Mouse (Mus musculus): ENCODE data around the gene Slc2a12. TPM values are rescaled to one million over a fixed set of nuclear protein-coding genes. Genes with fewer than 3 reads are reported as not detected.

Slc2a12 gene
- polyA plus RNA-seq (2016; fragmentation: Nextera tagmentation; extraction: Ambion mirVana): 1.2 and 2.4 TPM in 2 replicates

GRCm38 (mm10) chr10:22644853-22645491 is at the start of gene Slc2a12:
Gene Slc2a12 (plus strand): TSS chr10:22645011.
- H3K4me3 ChIP-seq: peak within 1 kb of the TSS; percentile 59
- no peaks in the 10 kb centered on the region for H3K9me3 ChIP-seq
- H3K27me3 ChIP-seq (ENCODE audit: insufficient read depth, poor library complexity, severe bottlenecking): no peaks in the 10 kb centered on the region
- H3K36me3 ChIP-seq: no peaks in the 10 kb centered on the region
- H3K4me1 ChIP-seq: peaks cover 15% of the 10 kb centered on the region
- 2% methylated on average over 40 of the region's 40 CpGs for WGBS
- peak; percentile 86 for DNase-seq (ENCODE audit: low spot score)
- peak within 1 kb of the TSS; percentile 83 for H3K27ac ChIP-seq

- WGBS: 83% methylated on average over 8 of the region's 8 CpGs
- no peak overlapping the region for H3K4me3 ChIP-seq
- no peaks in the 10 kb centered on the region for H3K36me3 ChIP-seq
- no peaks in the 10 kb centered on the region for H3K27me3 ChIP-seq (ENCODE audit: insufficient read depth, poor library complexity, severe bottlenecking)
- H3K27ac ChIP-seq: no peak overlapping the region
- no peaks in the 10 kb centered on the region for H3K9me3 ChIP-seq
- no peak for DNase-seq (ENCODE audit: low spot score)
- no peaks in the 10 kb centered on the region for H3K4me1 ChIP-seq
Measured at GRCm38 (mm10) chr10:22598908-22599480, 45.8 kb upstream of the Slc2a12 start.

DNA sequence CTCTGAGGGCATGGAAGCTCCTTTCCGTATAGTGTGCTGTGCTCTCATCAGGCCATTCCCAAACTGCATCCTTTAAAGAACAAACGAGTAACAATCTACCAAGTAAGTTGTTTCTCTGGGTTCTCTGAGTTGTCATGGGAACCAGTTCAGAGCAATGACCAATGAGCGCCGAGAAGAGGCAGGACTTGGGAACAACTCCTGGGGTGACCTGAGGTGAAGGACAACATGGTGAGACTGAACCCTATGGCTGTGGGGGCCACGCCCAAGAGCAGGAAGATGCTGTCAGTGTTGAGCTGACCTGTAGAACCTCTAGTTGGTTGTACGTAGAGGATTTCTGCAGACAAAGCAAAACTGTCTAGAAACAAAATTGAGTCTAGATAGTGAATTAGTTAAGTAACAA is 43.8 kb upstream of the Slc2a12 start:
- Histone ChIP-seq H3K4me1 (no peaks in the 10 kb centered on the region), H3K4me3 (no peak overlapping the region), H3K27ac (no peak overlapping the region), H3K27me3 (ENCODE audit: insufficient read depth, poor library complexity, severe bottlenecking) (no peaks in the 10 kb centered on the region), H3K36me3 (no peaks in the 10 kb centered on the region), H3K9me3 (no peaks in the 10 kb centered on the region)
- DNase-seq (ENCODE audit: low spot score): no peak
- whole genome bisulfite sequencing: 88% methylated on average over 6 of the region's 6 CpGs

- H3K4me3 ChIP-seq: no peak overlapping the region
- no peaks in the 10 kb centered on the region for H3K9me3 ChIP-seq
- no peaks in the 10 kb centered on the region for H3K27me3 ChIP-seq (ENCODE audit: insufficient read depth, poor library complexity, severe bottlenecking)
- no peak for DNase-seq (ENCODE audit: low spot score)
- 60% methylated on average over 2 of the region's 2 CpGs for WGBS
- H3K4me1 ChIP-seq: peaks cover 3% of the 10 kb centered on the region
- no peaks in the 10 kb centered on the region for H3K36me3 ChIP-seq
- H3K27ac ChIP-seq: no peak overlapping the region
Measured at GRCm38 (mm10) chr10:22604801-22605200, 40.0 kb upstream of the Slc2a12 start.

GRCm38 (mm10) chr10:22608273-22608672 is 36.5 kb upstream of the Slc2a12 start:
- Histone ChIP-seq H3K4me3 (no peak overlapping the region), H3K27me3 (ENCODE audit: insufficient read depth, poor library complexity, severe bottlenecking) (no peaks in the 10 kb centered on the region), H3K9me3 (no peaks in the 10 kb centered on the region), H3K4me1 (peaks cover 3% of the 10 kb centered on the region), H3K27ac (no peak overlapping the region), H3K36me3 (no peaks in the 10 kb centered on the region)
- WGBS: 80% methylated on average over 5 of the region's 5 CpGs
- no peak for DNase-seq (ENCODE audit: low spot score)

DNA sequence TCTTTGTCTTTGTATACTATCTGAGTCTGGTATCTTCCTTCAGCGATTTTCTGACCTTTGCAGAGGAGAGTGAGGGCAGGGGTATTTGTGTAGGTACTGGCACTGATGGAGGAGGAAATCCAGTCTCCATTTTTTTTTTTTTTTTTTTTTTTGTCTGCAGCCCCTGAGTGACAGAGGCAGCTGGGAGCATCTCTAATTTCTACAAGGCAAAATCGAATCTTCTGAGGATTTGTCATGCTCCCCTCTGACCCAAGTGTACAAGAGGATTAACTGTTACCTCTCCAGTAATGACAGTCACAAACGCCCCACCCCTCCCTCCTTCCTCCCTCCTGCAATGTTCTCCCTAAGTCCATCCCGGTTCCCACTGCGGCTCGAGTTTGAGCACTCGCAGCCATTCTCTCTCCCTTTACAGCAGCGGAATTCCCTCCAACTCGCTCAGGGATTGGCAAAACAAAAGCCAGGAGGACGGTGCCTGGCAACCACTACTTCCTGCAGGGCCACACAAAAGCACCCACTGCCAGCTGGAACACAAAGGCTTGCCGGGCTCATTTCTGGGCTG is 35.9 kb upstream of the Slc2a12 start:
- peaks cover 3% of the 10 kb centered on the region for H3K4me1 ChIP-seq
- no peaks in the 10 kb centered on the region for H3K36me3 ChIP-seq
- H3K4me3 ChIP-seq: peak overlapping the region; percentile 49
- no peaks in the 10 kb centered on the region for H3K9me3 ChIP-seq
- peak overlapping the region; percentile 82 for H3K27ac ChIP-seq
- DNase-seq (ENCODE audit: low spot score): peak; percentile 77
- H3K27me3 ChIP-seq (ENCODE audit: insufficient read depth, poor library complexity, severe bottlenecking): no peaks in the 10 kb centered on the region
- 6% methylated on average over 11 of the region's 11 CpGs for WGBS

DNA sequence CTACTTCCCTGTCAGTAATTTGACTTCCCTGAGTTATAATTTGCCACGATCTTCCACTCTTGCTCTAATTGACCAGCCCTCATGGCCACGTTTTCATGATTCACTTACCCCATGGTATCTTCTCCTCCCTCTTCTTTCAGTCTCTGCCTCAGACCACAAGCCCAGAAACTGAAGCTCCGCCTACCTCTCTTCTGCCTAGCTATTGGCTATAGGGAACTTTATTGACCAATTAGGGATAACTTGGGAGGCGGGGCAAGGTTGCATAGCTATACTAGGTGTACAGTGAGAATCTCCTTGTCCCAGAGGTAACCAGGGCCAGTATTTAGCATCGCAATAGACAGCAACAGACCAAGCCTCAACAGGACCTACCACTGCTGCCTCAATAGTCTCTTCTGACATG is 31.5 kb upstream of the Slc2a12 start:
- no peaks in the 10 kb centered on the region for H3K36me3 ChIP-seq
- H3K4me3 ChIP-seq: no peak overlapping the region
- 77% methylated on average over 5 of the region's 5 CpGs for WGBS
- no peak for DNase-seq (ENCODE audit: low spot score)
- no peaks in the 10 kb centered on the region for H3K9me3 ChIP-seq
- H3K27me3 ChIP-seq (ENCODE audit: insufficient read depth, poor library complexity, severe bottlenecking): no peaks in the 10 kb centered on the region
- peaks cover 3% of the 10 kb centered on the region for H3K4me1 ChIP-seq
- H3K27ac ChIP-seq: no peak overlapping the region

DNA sequence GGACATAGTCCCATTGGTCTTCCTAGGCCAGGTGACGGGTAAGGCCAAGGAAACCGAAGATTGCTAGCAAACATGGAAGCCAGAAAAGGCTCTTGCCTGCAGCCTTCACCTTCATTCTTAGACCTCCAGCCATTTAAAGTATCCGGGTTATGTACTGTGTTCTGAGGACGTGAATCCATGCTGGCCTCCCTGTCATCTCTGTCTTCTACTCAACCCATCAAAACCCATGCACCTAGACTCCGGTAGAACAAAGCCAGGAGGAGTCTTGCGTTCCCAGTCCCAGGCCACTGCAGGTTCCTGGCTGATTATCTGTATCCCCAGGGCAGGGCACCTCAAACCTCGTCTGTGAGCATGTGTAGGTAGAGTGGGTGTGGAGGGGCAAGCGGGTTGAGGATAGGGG is 30.3 kb upstream of the Slc2a12 start:
- 87% methylated on average over 8 of the region's 8 CpGs for WGBS
- no peaks in the 10 kb centered on the region for H3K36me3 ChIP-seq
- no peak overlapping the region for H3K27ac ChIP-seq
- no peak for DNase-seq (ENCODE audit: low spot score)
- H3K4me1 ChIP-seq: no peaks in the 10 kb centered on the region
- H3K9me3 ChIP-seq: no peaks in the 10 kb centered on the region
- no peak overlapping the region for H3K4me3 ChIP-seq
- no peaks in the 10 kb centered on the region for H3K27me3 ChIP-seq (ENCODE audit: insufficient read depth, poor library complexity, severe bottlenecking)

GRCm38 (mm10) chr10:22615309-22615708 is 29.5 kb upstream of the Slc2a12 start:
- H3K4me1 ChIP-seq: no peaks in the 10 kb centered on the region
- no peak overlapping the region for H3K4me3 ChIP-seq
- no peaks in the 10 kb centered on the region for H3K9me3 ChIP-seq
- 34% methylated on average over 10 of the region's 10 CpGs for WGBS
- no peaks in the 10 kb centered on the region for H3K36me3 ChIP-seq
- H3K27me3 ChIP-seq (ENCODE audit: insufficient read depth, poor library complexity, severe bottlenecking): no peaks in the 10 kb centered on the region
- H3K27ac ChIP-seq: no peak overlapping the region
- DNase-seq (ENCODE audit: low spot score): no peak

GRCm38 (mm10) chr10:22618842-22619241 is 26.0 kb upstream of the Slc2a12 start:
- no peak overlapping the region for H3K27ac ChIP-seq
- DNase-seq (ENCODE audit: low spot score): no peak
- WGBS: 58% methylated on average over 2 of the region's 2 CpGs
- H3K36me3 ChIP-seq: no peaks in the 10 kb centered on the region
- H3K4me1 ChIP-seq: no peaks in the 10 kb centered on the region
- H3K4me3 ChIP-seq: no peak overlapping the region
- H3K9me3 ChIP-seq: no peaks in the 10 kb centered on the region
- no peaks in the 10 kb centered on the region for H3K27me3 ChIP-seq (ENCODE audit: insufficient read depth, poor library complexity, severe bottlenecking)

- Histone ChIP-seq H3K4me3 (no peak overlapping the region), H3K4me1 (peaks cover 4% of the 10 kb centered on the region), H3K27ac (no peak overlapping the region), H3K27me3 (ENCODE audit: insufficient read depth, poor library complexity, severe bottlenecking) (no peaks in the 10 kb centered on the region), H3K9me3 (no peaks in the 10 kb centered on the region), H3K36me3 (no peaks in the 10 kb centered on the region)
- 72% methylated on average over 1 of the region's 1 CpGs for WGBS
- no peak for DNase-seq (ENCODE audit: low spot score)
Measured at GRCm38 (mm10) chr10:22628832-22629231, 16.0 kb upstream of the Slc2a12 start.

DNA sequence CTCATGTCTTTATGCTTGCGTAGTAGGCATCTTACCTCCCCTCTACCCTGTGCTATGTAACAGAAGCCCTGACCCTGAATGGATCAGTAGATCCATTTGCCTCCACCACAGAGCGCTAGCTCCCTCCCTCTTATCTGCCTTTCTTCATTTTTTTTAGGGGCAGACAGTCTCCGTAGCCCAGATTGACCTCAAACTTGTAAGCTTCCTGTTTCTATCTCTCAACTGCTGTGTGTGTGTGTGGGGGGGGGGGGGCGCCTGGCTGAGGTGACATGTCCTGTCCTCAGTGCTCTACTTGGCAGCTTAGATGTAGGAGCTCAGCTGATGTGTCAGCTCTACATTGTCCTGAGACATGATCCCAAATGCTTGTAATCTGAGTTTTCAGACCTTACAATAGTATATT is 13.7 kb upstream of the Slc2a12 start:
- Histone ChIP-seq H3K36me3 (no peaks in the 10 kb centered on the region), H3K4me1 (peaks cover 4% of the 10 kb centered on the region), H3K9me3 (no peaks in the 10 kb centered on the region), H3K27me3 (ENCODE audit: insufficient read depth, poor library complexity, severe bottlenecking) (no peaks in the 10 kb centered on the region), H3K27ac (no peak overlapping the region), H3K4me3 (no peak overlapping the region)
- DNase-seq (ENCODE audit: low spot score): no peak
- 48% methylated on average over 4 of the region's 4 CpGs for WGBS

GRCm38 (mm10) chr10:22631528-22631927 is 13.3 kb upstream of the Slc2a12 start:
- Histone ChIP-seq H3K4me1 (peaks cover 4% of the 10 kb centered on the region), H3K9me3 (no peaks in the 10 kb centered on the region), H3K27ac (no peak overlapping the region), H3K36me3 (no peaks in the 10 kb centered on the region), H3K4me3 (no peak overlapping the region), H3K27me3 (ENCODE audit: insufficient read depth, poor library complexity, severe bottlenecking) (no peaks in the 10 kb centered on the region)
- no peak for DNase-seq (ENCODE audit: low spot score)
- WGBS: 80% methylated on average over 7 of the region's 7 CpGs

All from heart, embryonic 10.5 days (tissue).